Mouse (Mus musculus) skeletal muscle tissue, adult 2 months (tissue): Measurements from ENCODE around the gene Gpatch1.

ENCODE experiments used
- DNase-seq: peaks from one replicate; pipeline ENCODE4 v3.0.0-alpha.2; 2012; ENCODE audit warnings: low read depth, low spot score

The Gpatch1 gene

DNA sequence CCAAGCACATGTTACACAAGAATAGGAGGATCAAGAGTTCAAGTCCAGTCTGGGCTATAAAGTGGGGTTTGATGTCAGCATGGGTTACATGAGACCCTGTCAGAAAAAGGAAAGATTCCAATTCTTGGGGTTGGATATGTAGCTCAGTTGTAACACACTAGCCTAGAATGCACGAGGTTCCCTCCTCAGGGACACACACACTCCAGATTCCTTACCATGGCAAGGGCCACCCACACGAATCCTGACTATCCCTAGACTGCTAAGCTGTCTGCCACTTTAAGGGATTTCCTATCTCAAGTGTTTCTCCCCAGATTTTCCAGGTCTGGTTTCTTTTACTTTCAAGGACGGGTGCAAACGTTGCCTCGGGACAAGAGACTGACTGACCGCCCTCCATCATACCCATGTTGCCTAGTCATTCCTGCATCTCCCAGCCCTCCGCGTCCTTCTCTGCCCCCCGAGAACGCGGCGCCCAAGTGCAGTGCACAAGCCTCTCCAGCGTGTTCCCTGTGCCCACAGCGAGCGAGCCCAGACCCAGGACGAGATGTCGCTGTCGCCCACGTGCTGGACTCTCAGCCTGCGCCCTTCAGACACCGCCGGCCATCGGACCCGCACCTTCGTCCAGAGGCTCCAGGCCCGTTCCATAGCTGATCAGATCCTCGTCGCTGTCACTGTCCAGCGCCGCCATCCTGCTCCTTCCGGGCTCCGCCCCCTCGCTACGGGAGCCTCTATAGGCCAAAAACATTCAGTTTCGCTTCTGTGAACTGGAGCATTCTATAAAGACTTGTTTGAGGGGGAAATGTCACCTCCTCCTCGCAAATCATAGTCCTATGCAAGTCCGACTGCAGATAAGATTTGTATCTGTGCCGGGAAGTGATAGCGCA, at the start of gene Gpatch1:
Gene Gpatch1, minus strand, starts transcription at position 712 of the 881 bp plus-strand sequence.
- DNase-seq = peak; percentile 78

DNA sequence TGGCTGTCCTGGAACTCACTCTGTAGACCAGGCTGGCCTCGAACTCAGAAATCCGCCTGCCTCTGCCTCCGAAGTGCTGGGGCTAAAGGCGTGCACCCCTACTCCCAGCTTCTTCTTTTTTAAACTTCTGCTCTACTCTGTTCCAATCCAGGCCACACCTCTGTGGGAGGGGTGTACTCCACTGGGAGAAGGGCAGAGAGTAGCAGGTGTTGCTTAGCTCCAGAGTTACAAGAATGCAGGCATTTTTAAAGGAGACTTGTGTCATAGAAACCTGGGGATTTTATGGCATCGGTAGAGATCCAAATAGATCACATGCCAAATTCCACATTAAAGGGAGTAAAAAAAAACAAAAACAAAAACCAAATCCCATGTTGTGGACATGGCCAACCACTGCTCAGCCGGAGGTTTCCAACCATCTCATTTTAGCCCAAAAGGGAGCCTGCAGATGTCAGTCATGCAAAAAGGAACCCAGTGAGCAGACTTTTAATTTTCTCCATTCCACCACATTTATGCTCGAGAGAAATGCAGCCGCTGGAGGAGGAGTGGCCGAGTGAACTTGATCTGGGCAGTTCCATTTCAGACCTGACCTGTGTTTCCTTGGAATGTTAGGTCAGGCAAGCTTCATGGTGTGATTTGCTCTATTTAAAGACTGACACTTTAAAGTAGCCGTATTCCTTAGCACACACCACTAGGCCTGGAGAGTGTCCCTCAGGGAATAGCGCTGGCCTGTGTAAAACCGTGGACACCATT, 47.1 kb upstream of the Gpatch1 start:
- no peak for DNase-seq

DNA sequence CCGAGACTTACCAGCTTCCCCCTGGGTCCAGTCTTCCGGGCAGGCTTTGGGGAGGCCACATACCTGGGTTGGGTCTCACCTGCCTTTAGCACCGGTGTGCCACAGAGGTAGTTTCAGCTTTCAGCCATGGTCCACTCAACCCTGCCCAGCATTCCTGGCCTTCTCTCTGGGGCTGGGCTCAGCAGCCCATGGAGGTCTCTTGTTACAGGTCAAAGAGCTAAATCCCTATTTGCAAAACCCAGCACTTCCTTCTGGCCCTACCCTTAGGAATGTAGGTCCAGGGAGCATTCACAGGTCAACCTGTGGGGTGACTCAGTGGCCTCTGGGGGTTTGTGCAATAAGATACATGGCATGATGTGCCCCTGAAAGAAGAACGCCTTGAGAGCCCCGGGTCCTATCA, 44.6 kb upstream of the Gpatch1 start:
- DNase-seq = no peak

- DNase-seq = no peak
Observed at GRCm38 (mm10) chr7:35362253-35362652, 44.0 kb upstream of the Gpatch1 start.

GRCm38 (mm10) chr7:35357621-35358020, 39.4 kb upstream of the Gpatch1 start:
- no peak for DNase-seq

DNA sequence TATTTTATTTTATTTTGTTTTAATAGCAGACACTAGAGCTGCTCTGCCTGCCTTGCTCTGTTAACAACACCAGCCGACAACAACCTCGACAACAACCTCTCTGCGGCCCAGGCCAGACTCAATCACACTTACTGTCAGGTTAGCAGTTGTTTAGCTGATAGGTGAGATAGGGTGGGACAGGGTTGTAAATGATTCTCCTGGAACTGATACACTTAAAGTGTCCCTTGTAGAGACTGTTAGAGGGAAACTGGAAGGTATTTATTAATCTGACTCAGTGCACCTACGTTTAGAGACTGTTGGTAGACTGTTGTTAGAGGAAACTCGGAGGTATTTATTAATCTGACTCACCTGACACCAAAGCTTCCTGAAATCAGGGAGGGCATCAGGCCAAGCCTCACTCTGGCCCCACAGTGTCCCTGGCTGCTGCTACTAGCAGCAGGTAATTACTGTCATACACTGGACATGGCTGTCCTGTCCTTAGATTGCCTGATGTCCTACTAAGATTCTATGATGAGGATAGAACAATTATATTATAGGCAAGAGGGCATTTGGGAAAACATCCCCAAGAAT, 37.1 kb upstream of the Gpatch1 start:
- DNase-seq = no peak

GRCm38 (mm10) chr7:35353306-35353705, 35.1 kb upstream of the Gpatch1 start:
- no peak for DNase-seq

- DNase-seq = no peak
Observed at GRCm38 (mm10) chr7:35351155-35351554, 32.9 kb upstream of the Gpatch1 start.

DNA sequence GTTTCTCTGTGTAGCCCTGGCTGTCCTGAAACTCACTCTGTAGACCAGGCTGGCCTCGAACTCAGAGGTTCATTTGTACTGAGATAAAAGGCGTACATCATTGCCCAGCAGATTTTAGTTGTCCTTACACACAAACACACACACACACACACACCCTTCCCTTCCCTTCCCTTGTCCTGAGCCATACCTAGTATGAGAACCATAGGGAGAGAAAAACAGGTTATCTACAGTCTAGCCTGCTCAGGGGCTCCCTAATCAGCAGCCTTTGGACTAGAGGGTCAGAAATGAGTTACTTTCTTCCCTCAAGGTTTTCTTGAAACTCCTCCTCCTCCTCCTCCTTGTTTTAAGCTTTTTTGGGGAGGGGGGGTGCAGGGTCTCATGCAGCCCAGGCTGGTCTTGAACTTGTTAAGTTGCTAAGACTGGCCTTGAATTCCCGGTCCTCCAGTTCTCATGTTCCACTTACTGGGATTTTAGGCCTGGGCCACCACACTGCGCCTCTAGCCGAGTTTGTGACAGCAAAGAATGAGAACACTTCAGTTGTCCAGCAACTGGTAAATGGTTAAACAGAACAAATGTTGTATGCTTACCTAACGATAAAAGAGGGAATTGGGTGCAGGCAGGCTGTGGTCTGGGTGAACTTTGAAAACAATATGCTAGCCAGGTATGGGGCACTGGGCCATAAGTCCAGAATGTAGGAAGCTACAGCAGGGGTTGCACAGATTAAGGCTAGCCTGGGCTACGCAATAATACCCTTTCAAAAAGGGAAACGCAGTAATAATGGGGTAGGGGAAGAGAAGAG, 31.8 kb upstream of the Gpatch1 start:
- no peak for DNase-seq

DNA sequence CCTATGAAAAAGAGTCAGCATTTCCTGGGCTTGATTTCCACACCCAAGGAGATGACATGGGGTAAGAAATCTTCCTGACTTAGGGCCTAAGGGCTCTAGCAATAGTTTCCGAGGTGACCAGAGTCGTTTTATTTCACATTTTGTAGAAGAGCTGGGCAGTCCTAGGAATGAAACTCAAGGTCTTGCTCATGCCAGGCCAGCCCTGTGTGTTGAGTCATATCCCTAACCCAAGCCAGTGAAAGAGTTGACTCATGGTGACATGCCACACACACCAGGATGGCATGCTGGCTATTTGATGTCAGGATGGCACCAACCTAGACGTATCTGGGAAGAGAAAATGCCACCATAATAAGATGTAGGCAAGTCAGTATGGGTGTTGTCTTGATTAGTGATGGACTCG, 30.8 kb upstream of the Gpatch1 start:
- DNase-seq = no peak

DNA sequence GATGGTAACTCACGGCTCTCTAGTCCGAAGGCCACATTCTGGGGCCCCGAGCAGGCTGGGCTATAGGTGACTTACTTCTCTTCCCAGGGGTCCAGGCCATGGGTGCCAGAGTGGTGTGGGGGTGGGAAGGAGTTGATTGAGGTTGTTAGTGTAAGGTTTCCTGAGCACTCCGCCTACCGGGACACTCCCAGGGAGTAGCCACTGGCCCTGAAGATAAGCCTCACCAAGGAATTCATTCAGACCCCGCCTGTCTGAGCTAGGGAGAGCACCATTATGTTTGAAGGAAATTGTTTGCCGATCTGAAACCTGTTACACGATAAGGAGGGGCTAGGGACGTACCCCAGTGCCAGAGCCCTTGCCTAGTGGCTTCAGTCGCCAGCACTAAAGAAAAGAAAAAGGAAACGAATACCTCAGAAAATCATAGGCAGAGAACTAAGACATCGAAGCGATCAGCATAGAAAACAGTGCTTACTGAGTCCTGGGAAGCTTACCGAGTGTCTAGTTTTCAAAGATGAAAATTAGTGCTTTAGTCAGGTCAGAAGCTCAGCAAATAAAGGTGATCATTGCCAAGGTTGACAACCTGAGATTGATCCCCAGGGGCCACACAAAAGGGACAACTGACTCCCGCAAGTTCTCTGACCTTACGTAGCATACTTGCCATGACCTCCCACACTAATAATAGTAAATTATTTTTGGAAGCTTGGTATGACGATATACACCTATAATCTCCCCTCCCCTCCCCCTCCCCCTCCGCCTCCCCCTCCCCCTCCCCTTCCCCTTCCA, 29.9 kb upstream of the Gpatch1 start:
- DNase-seq = no peak

DNA sequence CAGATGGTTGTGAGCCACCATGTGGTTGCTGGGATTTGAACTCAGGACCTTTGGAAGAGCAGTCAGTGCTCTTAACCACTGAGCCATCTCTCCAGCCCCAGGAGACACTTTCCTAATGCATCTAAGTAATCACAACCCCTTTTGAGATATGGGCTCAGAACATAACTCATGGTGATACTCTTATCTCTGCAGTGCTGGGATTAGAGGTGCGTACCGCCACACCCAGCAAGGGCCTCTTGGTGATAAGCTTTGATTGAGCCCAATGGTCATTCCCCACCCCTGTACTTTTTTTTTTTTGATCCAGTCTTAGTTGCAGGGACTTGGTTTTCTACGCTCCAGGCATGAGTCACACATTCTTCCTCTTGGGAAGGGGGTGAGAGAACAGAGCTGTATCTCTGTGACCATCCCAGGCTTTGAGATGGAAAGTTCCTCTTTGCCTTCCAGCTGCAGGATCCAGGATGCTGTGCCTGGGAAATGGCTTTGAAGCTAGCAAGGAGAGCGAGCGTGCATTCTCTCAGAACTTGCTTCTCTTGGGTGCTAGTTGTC, 26.6 kb upstream of the Gpatch1 start:
- no peak for DNase-seq

GRCm38 (mm10) chr7:35342498-35342897, 24.3 kb upstream of the Gpatch1 start:
- DNase-seq = no peak

DNA sequence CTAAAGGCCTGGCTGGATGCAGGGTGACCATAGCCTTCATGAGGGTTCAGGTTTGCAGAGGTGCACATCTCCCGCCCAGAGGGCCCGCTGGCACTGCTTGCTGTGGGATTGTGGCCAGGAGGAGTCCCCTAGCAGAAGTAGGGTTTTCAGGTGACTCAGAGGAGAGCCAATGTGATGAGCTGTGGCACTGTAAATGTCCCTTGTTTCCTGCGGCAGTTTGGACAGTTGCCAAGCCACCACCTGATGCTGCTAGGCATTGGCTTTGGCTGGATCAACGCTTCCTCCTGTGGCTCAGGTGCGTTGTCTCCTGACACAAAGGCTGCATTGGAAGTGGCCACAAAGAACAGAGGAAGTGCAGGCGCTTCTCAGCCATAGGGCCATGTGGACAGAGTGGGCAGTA, 23.0 kb upstream of the Gpatch1 start:
- no peak for DNase-seq

DNA sequence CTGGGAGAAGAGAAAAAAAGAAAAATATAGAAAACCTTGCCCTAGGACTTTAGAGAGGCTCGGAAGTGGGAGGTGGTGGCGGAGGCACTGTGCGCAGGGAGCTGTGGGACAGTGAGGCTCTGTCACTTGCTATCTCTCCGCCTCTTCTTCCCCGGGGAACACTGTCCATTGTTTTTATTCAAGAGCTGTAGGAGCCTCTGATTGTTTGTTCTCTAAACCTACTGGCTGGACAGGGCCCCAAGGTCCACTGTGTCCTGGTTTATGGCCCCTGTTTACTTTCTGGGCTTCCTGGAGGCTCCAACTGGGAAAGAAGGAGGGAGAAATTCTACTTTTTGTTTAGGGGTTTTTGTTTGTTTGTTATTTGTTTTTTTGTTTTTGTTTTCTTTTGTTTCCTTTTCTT, 22.0 kb upstream of the Gpatch1 start:
- DNase-seq = no peak

DNA sequence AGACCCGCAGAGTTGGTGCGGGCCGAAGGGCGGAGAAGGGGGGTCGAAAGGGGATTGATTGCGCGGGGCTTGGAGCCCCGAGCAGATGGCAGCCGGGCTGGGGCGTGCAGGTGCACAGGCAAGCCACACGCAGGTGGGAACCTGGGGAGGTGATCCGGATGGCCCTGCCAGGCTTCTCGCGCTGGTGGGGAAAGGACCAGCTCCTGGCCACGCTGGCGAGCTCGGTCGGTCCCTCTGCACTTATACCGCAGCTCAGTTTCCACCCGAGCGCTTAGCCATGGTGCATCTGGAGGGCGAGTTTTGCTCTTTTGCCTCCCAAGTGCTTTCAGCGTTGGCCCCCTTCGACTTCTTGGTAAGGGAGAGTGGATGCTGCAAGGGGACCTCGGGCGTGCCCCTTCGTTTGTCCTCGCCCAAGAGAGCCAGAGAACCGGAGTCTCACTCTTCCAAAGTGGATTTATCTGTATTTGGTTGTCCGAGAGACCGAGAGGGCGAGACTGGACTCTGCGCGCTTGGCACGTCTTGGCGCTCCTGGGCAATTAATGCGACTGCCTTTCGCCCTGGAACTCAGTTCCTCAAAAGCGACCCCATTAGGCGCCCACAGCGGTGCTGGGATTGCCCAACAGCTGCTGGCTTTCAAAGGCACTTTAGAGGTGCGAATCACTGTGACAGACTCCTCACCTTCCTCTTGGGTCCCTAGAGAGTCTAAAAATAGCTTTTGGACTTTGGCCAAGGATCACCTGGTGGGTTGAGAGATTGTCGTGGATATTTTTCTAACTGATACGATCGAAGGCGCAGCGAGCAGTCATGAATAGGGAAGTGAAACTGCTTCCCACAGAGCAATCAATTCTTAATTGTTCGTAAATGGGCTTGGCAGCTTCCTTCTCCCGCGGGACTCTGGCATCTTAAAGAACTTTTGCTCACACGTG, 16.6 kb upstream of the Gpatch1 start:
- DNase-seq = peak; percentile 26

DNA sequence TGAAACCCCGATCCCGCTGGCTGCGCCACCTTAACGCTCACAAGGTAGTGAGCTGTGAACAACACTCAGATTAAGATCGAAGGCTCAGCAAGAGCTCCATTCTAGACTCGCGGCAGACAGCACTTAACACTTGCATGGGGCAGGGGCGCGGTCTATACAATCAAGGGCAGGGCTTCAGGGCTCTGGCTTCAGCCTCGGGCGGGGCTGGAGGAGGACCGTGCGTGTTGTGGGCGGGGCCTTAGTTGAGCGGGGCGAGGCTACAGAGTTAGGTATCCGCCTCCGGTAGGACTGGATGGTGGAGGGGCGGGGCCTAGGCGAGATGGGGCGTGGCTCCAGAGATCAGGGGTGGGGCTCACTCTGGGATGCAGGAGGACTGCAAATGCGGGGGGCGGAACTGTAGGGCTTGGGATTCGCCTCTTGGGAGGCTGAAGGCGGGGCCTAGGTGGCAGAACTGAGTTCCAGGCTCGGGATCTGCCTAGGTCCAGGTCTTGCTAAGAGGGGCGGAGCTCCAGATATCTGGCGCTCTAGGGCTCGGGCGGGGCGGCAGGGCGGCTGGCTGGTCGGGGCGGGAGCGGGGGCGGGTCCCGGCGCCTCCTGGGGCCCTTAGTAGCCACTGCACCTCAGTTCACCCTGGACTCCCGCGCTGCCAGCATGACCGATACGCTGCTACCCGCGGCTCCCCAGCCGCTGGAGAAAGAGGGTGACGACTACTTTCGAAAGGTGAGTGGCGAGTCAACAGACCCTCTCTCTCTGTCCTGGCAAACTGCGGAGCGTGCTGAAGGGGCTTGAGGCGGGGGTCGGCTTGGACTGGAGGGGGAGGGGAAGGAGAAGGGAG, 15.7 kb upstream of the Gpatch1 start, which contains the start of gene Rhpn2:
Gene Rhpn2, plus strand, starts transcription at position 479 of the 835 bp plus-strand sequence.
- peak; percentile 96 for DNase-seq

GRCm38 (mm10) chr7:35333231-35333651, 15.0 kb upstream of the Gpatch1 start:
- no peak for DNase-seq
